Mouse (Mus musculus): ENCODE results near the gene Aebp1. TPM values are rescaled to one million over a fixed set of nuclear protein-coding genes. Genes with fewer than 3 reads are reported as not detected.

Gene Aebp1
- polyA plus RNA-seq, 2 experiments = 3.3 to 4.2 TPM

GRCm38 (mm10) chr11:5877921-5878526, 16.3 kb downstream of the Aebp1 start, which contains the start of gene Pold2:
Pold2 (minus strand) TSS chr11:5878292.
- peak; percentile 99 for ATAC-seq (ENCODE audit: insufficient read depth)
- H3K9ac ChIP-seq (replicated peaks) = peak within 1 kb of the TSS; percentile 67
- H3K27me3 ChIP-seq (ENCODE audit: control insufficient read depth, insufficient read depth, low read length) = no peaks in the 10 kb centered on the region
- under 1% methylated on average over 52 of the region's 52 CpGs for WGBS (ENCODE audit: insufficient replicate concordance)
- peak within 1 kb of the TSS; percentile 62 for H3K27ac ChIP-seq
- no peaks in the 10 kb centered on the region for H3K9me3 ChIP-seq (ENCODE audit: control insufficient read depth, low read length)
- no peak for TF ChIP-seq EP300 (IDR thresholded peaks at IDR 0.05; ENCODE audit: low read depth)
- TF ChIP-seq CTCF (IDR thresholded peaks at IDR 0.05; ENCODE audit: low read depth) = no peak
- H3K4me3 ChIP-seq (ENCODE audit: insufficient read depth in 1 of 2, low read depth in 2 of 2, low read length in 2 of 2) = peak within 1 kb of the TSS; percentile 75 to 76
- H3K36me3 ChIP-seq (replicated peaks; ENCODE audit: control insufficient read depth, insufficient read depth, low read depth) = peaks cover 13% of the 10 kb centered on the region
- H3K4me1 ChIP-seq (replicated peaks; ENCODE audit: control insufficient read depth in 2 of 2, insufficient read depth in 2 of 2, low read length in 1 of 2) = peaks cover 8 to 15% of the 10 kb centered on the region in 2 experiments
- peak; percentile 96 to 97 (median 97) for DNase-seq (ENCODE audit: low read depth in 3 of 3, low spot score in 3 of 3)
- H3K4me2 ChIP-seq (ENCODE audit: low read depth) = peak within 1 kb of the TSS; percentile 83

- Histone ChIP-seq H3K27ac (peak overlapping the region; percentile 62), H3K4me3 (ENCODE audit: insufficient read depth in 1 of 2, low read depth in 2 of 2, low read length in 2 of 2) (peak overlapping the region; percentile 30 to 44; a peak in 3 of 4 replicates), H3K4me2 (ENCODE audit: low read depth) (peak overlapping the region; percentile 83), H3K4me1 (replicated peaks; ENCODE audit: control insufficient read depth in 2 of 2, insufficient read depth in 2 of 2, low read length in 1 of 2) (peaks cover 8 to 15% of the 10 kb centered on the region in 2 experiments), H3K36me3 (replicated peaks; ENCODE audit: control insufficient read depth, insufficient read depth, low read depth) (peaks cover 8% of the 10 kb centered on the region), H3K9me3 (ENCODE audit: control insufficient read depth, low read length) (no peaks in the 10 kb centered on the region), H3K27me3 (ENCODE audit: control insufficient read depth, insufficient read depth, low read length) (no peaks in the 10 kb centered on the region), H3K9ac (replicated peaks) (peak overlapping the region; percentile 63)
- no peak for DNase-seq (ENCODE audit: low read depth in 3 of 3, low spot score in 3 of 3)
- TF ChIP-seq EP300 (IDR thresholded peaks at IDR 0.05; ENCODE audit: low read depth) = no peak
- 49% methylated on average over 8 of the region's 8 CpGs for WGBS (ENCODE audit: insufficient replicate concordance)
- ATAC-seq (ENCODE audit: insufficient read depth) = no peak
Observed at GRCm38 (mm10) chr11:5878661-5879060, 16.9 kb downstream of the Aebp1 start.

- H3K27me3 ChIP-seq (ENCODE audit: control insufficient read depth, insufficient read depth, low read length) = no peaks in the 10 kb centered on the region
- H3K4me1 ChIP-seq (replicated peaks; ENCODE audit: control insufficient read depth in 2 of 2, insufficient read depth in 2 of 2, low read length in 1 of 2) = peaks cover 8 to 15% of the 10 kb centered on the region in 2 experiments
- no peak overlapping the region for H3K9ac ChIP-seq (replicated peaks)
- whole genome bisulfite sequencing (ENCODE audit: insufficient replicate concordance) = 48% methylated on average over 5 of the region's 5 CpGs
- no peaks in the 10 kb centered on the region; the same call in 1 of the 2 replicates for H3K36me3 ChIP-seq (replicated peaks; ENCODE audit: control insufficient read depth, insufficient read depth, low read depth)
- ATAC-seq (ENCODE audit: insufficient read depth) (no peak), DNase-seq (ENCODE audit: low read depth in 3 of 3, low spot score in 3 of 3) (peak in 2 of 3 experiments; percentile 30 to 35)
- no peak overlapping the region for H3K4me2 ChIP-seq (ENCODE audit: low read depth)
- H3K27ac ChIP-seq = no peak overlapping the region
- no peak overlapping the region for H3K4me3 ChIP-seq (ENCODE audit: insufficient read depth in 1 of 2, low read depth in 2 of 2, low read length in 2 of 2)
- no peaks in the 10 kb centered on the region for H3K9me3 ChIP-seq (ENCODE audit: control insufficient read depth, low read length)
- TF ChIP-seq CTCF (IDR thresholded peaks at IDR 0.05; ENCODE audit: low read depth) = peak; percentile 95
- no peak for TF ChIP-seq EP300 (IDR thresholded peaks at IDR 0.05; ENCODE audit: low read depth)
Observed at GRCm38 (mm10) chr11:5879905-5880304, 18.2 kb downstream of the Aebp1 start.

- peaks cover 4 to 9% of the 10 kb centered on the region in 2 experiments for H3K4me1 ChIP-seq (replicated peaks; ENCODE audit: control insufficient read depth in 2 of 2, insufficient read depth in 2 of 2, low read length in 1 of 2)
- no peaks in the 10 kb centered on the region for H3K27me3 ChIP-seq (ENCODE audit: control insufficient read depth, insufficient read depth, low read length)
- no peak overlapping the region for H3K4me2 ChIP-seq (ENCODE audit: low read depth)
- H3K4me3 ChIP-seq (ENCODE audit: insufficient read depth in 1 of 2, low read depth in 2 of 2, low read length in 2 of 2) = no peak overlapping the region
- ATAC-seq (ENCODE audit: insufficient read depth) (no peak), DNase-seq (ENCODE audit: low read depth in 3 of 3, low spot score in 3 of 3) (no peak)
- no peak overlapping the region for H3K27ac ChIP-seq
- 21% methylated on average over 8 of the region's 8 CpGs for WGBS (ENCODE audit: insufficient replicate concordance)
- no peak overlapping the region for H3K9ac ChIP-seq (replicated peaks)
- H3K36me3 ChIP-seq (replicated peaks; ENCODE audit: control insufficient read depth, insufficient read depth, low read depth) = no peaks in the 10 kb centered on the region
- no peaks in the 10 kb centered on the region for H3K9me3 ChIP-seq (ENCODE audit: control insufficient read depth, low read length)
- no peak for TF ChIP-seq EP300 (IDR thresholded peaks at IDR 0.05; ENCODE audit: low read depth)
- no peak for TF ChIP-seq CTCF (IDR thresholded peaks at IDR 0.05; ENCODE audit: low read depth)
Observed at GRCm38 (mm10) chr11:5882518-5882917, 20.8 kb downstream of the Aebp1 start.

- 16% methylated on average over 9 of the region's 9 CpGs for WGBS (ENCODE audit: insufficient replicate concordance)
- H3K27me3 ChIP-seq (ENCODE audit: control insufficient read depth, insufficient read depth, low read length) = no peaks in the 10 kb centered on the region
- no peak overlapping the region for H3K4me3 ChIP-seq (ENCODE audit: insufficient read depth in 1 of 2, low read depth in 2 of 2, low read length in 2 of 2)
- peaks cover 0 to 5% of the 10 kb centered on the region in 2 experiments; a peak in 2 of 4 replicates for H3K4me1 ChIP-seq (replicated peaks; ENCODE audit: control insufficient read depth in 2 of 2, insufficient read depth in 2 of 2, low read length in 1 of 2)
- DNase-seq (ENCODE audit: low read depth in 3 of 3, low spot score in 3 of 3) (peak in 2 of 3 experiments; percentile 28 to 35), ATAC-seq (ENCODE audit: insufficient read depth) (no peak)
- no peak overlapping the region for H3K9ac ChIP-seq (replicated peaks)
- H3K9me3 ChIP-seq (ENCODE audit: control insufficient read depth, low read length) = no peaks in the 10 kb centered on the region
- H3K27ac ChIP-seq = no peak overlapping the region
- no peak overlapping the region for H3K4me2 ChIP-seq (ENCODE audit: low read depth)
- TF ChIP-seq EP300 (IDR thresholded peaks at IDR 0.05; ENCODE audit: low read depth) = no peak
- TF ChIP-seq CTCF (IDR thresholded peaks at IDR 0.05; ENCODE audit: low read depth) = peak; percentile 89
- H3K36me3 ChIP-seq (replicated peaks; ENCODE audit: control insufficient read depth, insufficient read depth, low read depth) = no peaks in the 10 kb centered on the region
Observed at GRCm38 (mm10) chr11:5886187-5886586, 24.4 kb downstream of the Aebp1 start.

Data from liver, embryonic 14.5 days (tissue).